Mouse (Mus musculus) megakaryocyte, embryonic 14.5 days (primary cell): ENCODE data around the gene Kcnj10. TPM values are rescaled to one million over a fixed set of nuclear protein-coding genes. Genes with fewer than 3 reads are reported as not detected.

Experiments
- H3K27me3 ChIP-seq: replicated peaks from 2 replicates; pipeline ENCODE3; 2012; ENCODE audit warnings: inconsistent platforms
- H3K36me3 ChIP-seq: replicated peaks from 2 replicates; pipeline ENCODE3; 2012; ENCODE audit warnings: low read length, inconsistent platforms, mixed read lengths
- H3K4me1 ChIP-seq: 2 replicates; pipeline ENCODE4 v1.6.1; 2012; ENCODE audit warnings: inconsistent platforms
- H3K4me3 ChIP-seq: replicated peaks from 2 replicates; pipeline ENCODE3; 2012; ENCODE audit warnings: moderate library complexity, mild to moderate bottlenecking, inconsistent platforms
- H3K9me3 ChIP-seq: 2 replicates; pipeline ENCODE4 v1.6.1; 2012; ENCODE audit warnings: inconsistent platforms
- FLI1 ChIP-seq: IDR thresholded peaks from 2 replicates; pipeline ENCODE4 v1.6.1; 2012; ENCODE audit warnings: low read length, inconsistent platforms, mixed read lengths
- GATA1 ChIP-seq: IDR thresholded peaks from 3 replicates; pipeline ENCODE4 v1.6.1; 2012; ENCODE audit warnings: mixed read lengths, low read length, inconsistent platforms, borderline replicate concordance
- polyA plus RNA-seq: library from polyadenylated mRNA; stranded (reverse); fragments of >175 nt; gene quantifications from 2 replicates; pipeline ENCODE4 v1.2.3, GENCODE M21; 2012; ENCODE audit warnings: low replicate concordance; ENCODE audit not compliant: insufficient read depth

Kcnj10 gene
- polyA plus RNA-seq, 1 experiment, result 0.12 TPM

DNA sequence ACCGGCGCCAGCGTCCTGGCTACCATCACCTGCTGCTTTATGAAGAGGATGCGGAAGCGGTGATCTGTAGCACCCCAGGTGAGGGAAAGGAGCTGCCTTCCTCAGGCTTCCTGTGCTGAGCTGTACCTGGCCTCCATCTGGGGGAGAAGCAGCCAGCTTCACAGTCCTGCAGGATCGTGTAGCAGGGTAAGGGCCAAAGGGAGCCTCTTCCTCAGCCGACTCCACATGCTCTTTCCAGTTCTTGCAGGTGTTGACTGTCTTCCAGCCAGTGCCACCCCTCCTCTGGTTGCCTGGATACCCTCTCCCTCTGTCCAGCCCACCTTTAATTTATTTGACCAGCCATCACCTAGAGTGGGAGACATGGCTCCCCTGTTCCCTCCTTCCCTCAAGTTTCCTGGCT lies 21.7 kb upstream of the Kcnj10 start:
- H3K36me3 ChIP-seq, result peaks cover 59% of the 10 kb centered on the region
- H3K4me1 ChIP-seq, result peaks cover 8% of the 10 kb centered on the region; the same call in 1 of the 2 replicates
- H3K9me3 ChIP-seq, result no peaks in the 10 kb centered on the region
- no peak overlapping the region for H3K4me3 ChIP-seq
- H3K27me3 ChIP-seq, result peaks cover 17% of the 10 kb centered on the region
- TF ChIP-seq FLI1 (no peak), GATA1 (no peak)

- Histone ChIP-seq H3K9me3 (no peaks in the 10 kb centered on the region), H3K4me1 (peaks cover 7% of the 10 kb centered on the region; the same call in 1 of the 2 replicates), H3K4me3 (no peak overlapping the region), H3K27me3 (peaks cover 16% of the 10 kb centered on the region), H3K36me3 (peaks cover 59% of the 10 kb centered on the region)
- no peak for TF ChIP-seq GATA1
- no peak for TF ChIP-seq FLI1
These were observed 21.0 kb upstream of the Kcnj10 start for GRCm38 (mm10) chr1:172319921-172320411.

DNA sequence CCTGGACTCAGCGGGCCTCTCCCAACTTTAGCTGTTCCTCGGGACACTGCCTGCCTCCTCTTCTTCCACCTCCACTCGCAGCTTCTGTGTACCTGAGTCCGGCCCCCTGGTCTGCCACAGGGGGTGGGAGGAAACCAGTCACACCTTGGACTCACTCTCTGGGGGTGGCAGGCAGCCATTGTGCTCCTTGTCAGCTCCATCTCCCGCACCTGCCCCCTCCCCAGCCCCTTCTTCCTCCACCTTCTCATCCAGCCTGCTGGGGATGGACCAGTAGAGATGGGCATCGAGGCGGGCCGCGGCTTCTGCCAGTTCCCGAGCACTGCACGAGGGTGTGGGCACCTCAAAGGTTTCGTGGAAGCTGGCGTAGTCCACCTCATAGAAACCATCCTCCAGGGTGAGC lies 18.3 kb upstream of the Kcnj10 start:
- Histone ChIP-seq H3K27me3 (peaks cover 38% of the 10 kb centered on the region), H3K4me3 (no peak overlapping the region), H3K36me3 (peaks cover 41% of the 10 kb centered on the region), H3K4me1 (peaks cover 14% of the 10 kb centered on the region), H3K9me3 (peaks cover 4% of the 10 kb centered on the region)
- no peak for TF ChIP-seq FLI1

DNA sequence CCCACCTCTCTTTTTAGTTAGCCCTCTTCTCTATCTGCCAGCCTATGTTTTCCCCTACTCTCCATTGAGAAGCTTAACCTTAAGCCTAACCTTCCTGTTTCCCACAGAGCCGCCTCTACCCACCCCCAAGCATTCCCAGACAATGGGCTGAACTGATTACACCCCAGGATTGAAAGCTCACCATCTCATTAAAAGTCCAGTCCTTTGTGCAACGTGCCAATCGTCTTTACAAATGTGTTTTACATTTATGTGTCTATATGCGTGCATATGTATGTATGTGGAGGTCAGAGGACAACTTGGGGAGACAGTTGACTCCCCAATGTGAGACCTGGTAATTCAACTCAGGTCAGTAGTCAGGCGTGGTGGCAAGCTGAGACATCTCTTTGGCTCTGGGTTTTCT lies 17.7 kb upstream of the Kcnj10 start:
- H3K27me3 ChIP-seq, result peaks cover 43% of the 10 kb centered on the region
- no peak overlapping the region for H3K4me3 ChIP-seq
- no peak for TF ChIP-seq GATA1
- no peak for TF ChIP-seq FLI1
- H3K36me3 ChIP-seq, result peaks cover 36% of the 10 kb centered on the region
- H3K4me1 ChIP-seq, result peaks cover 14% of the 10 kb centered on the region
- peaks cover 4% of the 10 kb centered on the region for H3K9me3 ChIP-seq

DNA sequence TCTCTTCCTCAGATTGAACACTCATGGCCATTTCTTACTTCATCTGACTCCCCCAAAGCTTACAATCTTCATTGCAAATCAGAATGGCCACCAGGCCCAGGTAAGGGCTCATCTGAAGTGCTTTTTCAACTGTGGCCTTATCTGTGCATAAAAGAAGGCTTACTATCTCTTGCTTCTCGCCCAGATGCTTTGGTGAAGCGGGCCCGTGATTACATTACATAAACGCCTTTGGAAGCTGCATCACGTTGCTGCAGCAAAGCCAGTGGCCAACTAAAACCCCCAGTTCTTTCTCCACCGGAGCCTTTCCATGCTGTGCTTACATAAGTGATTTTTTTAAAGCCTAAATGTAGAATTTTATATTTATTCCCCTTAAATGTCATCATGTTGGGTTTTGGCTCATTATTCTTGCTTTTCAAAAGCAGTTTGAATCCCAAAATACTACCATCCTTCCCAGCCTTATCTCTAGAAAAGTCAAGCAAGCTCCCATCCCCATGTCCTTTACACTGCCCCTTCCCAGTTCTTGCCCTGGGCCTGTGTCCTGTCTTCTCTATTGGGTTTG lies 17.1 kb upstream of the Kcnj10 start:
- Histone ChIP-seq H3K9me3 (peaks cover 4% of the 10 kb centered on the region), H3K4me3 (no peak overlapping the region), H3K4me1 (peaks cover 14% of the 10 kb centered on the region), H3K27me3 (peaks cover 49% of the 10 kb centered on the region), H3K36me3 (peaks cover 30% of the 10 kb centered on the region)
- TF ChIP-seq GATA1 (no peak), FLI1 (no peak)

DNA sequence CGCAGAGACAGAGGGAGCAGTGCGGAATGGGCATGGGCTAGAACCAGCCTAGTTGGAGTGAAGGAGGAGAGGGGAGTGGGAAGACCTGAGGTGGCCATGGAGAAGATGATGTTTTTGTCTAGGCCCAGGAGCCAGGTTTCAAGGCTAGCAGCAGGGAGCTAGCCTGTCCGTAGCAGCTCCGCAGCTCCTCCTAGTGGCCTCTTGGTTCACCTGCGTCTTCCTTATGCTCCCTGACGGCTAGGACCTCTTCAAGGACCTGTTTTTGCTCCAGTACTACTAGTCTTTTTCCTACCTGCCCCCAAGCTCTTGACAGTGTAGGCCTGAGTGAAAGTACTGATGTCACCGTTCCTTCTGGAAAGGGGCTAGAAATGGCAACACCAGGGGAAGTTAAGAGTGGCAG lies 16.3 kb upstream of the Kcnj10 start:
- H3K4me1 ChIP-seq, result peaks cover 17% of the 10 kb centered on the region
- no peak overlapping the region for H3K4me3 ChIP-seq
- H3K36me3 ChIP-seq, result peaks cover 22% of the 10 kb centered on the region
- peaks cover 58% of the 10 kb centered on the region for H3K27me3 ChIP-seq
- no peak for TF ChIP-seq GATA1
- no peak for TF ChIP-seq FLI1
- H3K9me3 ChIP-seq, result peaks cover 4% of the 10 kb centered on the region

DNA sequence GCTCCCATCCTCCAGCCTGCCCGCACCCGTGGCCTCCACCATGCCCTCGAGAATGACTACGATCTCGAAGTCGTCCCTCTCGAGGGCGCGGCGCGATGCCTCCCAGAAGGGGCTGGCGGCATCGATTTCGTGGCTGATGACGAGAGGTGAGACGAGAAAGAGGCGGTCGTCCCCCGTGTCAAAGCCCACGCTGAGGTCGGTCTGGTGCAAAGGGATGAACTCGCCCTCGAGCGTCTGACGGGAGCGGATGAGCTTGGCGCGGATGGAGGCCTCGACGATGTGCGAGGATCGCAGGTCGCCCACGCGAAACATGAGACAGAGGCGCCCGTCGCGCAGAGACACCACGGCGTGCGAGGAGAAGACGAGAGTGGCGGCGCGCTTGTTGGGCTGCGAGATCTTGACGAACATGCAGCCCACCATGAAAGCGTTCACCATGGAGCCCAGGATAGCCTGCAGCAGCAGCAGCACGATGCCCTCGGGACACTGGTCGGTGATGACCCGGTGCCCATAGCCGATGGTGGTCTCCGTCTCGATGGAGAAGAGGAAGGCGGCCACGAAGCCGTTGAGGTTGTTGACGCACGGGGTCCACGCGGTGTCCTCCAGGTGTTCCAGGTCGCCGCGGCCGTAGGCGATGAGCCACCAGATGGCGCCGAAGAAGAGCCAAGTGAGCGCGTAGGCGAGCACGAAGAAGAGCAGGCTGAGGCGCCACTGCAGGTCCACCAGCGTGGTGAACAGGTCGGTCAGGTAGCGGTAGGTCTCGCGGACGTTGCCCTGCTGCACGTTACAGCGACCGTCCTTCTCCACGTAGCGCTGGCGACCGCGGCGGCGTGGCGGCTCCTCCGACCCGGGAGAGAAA lies 15.1 kb upstream of the Kcnj10 start:
- Histone ChIP-seq H3K27me3 (peaks cover 65% of the 10 kb centered on the region), H3K36me3 (peaks cover 11% of the 10 kb centered on the region), H3K4me1 (peaks cover 17% of the 10 kb centered on the region), H3K9me3 (peaks cover 4% of the 10 kb centered on the region), H3K4me3 (peak overlapping the region; percentile 92)
- TF ChIP-seq FLI1, result no peak
- no peak for TF ChIP-seq GATA1

GRCm38 (mm10) chr1:172326684-172327083 lies 14.3 kb upstream of the Kcnj10 start:
- no peak for TF ChIP-seq GATA1
- H3K4me3 ChIP-seq, result peak overlapping the region; percentile 92
- H3K9me3 ChIP-seq, result peaks cover 4% of the 10 kb centered on the region
- H3K4me1 ChIP-seq, result peaks cover 17% of the 10 kb centered on the region
- H3K36me3 ChIP-seq, result peaks cover 6% of the 10 kb centered on the region
- H3K27me3 ChIP-seq, result peaks cover 69% of the 10 kb centered on the region

DNA sequence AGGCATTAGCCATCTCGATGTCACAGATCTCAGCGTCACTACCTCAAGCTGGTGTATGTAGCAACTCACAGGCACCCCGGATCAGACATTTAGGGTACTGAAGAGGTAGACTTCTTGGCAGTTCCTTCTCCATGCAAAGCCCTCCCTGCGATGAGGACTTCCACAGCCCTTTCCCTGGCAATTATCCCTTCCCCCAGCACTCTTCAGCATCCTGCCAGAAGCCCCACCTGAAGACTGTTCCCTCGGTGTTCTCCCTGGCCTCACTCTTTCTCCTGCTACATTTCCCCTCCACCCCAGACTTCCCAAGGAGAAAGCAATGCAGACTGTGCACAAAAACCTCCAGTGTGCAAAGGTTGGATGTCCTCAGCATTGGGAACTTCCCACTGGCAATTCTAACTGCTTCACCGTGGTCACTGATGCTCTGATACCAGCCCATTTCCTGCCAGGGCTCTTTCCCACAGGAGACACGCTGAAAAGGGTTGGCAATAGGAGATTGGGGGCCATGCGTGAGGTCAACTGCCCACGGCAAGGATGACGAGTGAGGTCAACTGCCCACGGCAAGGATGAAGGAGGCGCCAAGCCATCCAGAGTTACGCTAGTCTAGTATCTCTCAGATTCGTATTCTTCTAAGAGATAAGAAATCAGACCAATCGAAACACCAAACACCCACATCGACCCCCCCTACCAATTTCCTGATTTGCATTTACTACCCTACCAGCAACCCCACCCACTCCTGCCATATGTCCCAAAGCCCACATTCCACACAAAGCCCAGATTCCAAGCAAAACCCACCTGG lies 13.6 kb upstream of the Kcnj10 start:
- peaks cover 68% of the 10 kb centered on the region for H3K27me3 ChIP-seq
- TF ChIP-seq GATA1, result no peak
- TF ChIP-seq FLI1, result no peak
- H3K9me3 ChIP-seq, result peaks cover 4% of the 10 kb centered on the region
- no peak overlapping the region for H3K4me3 ChIP-seq
- H3K36me3 ChIP-seq, result peaks cover 6% of the 10 kb centered on the region
- peaks cover 17% of the 10 kb centered on the region for H3K4me1 ChIP-seq
